Mouse (Mus musculus) neutrophil, adult 59 days (primary cell): ENCODE measurements around the gene Rpgrip1. TPM values are rescaled to one million over a fixed set of nuclear protein-coding genes. Genes with fewer than 3 reads are reported as not detected.

Experiments
- total RNA-seq, 2 experiments: library from RNA; stranded (reverse); gene quantifications; 1 replicate in 1 of 2; 2 replicates in 1 of 2; pipeline ENCODE4 v1.2.4; 2023

Rpgrip1 gene
- total RNA-seq = 1 to 10 TPM; 1.1 to 3.4 TPM

DNA sequence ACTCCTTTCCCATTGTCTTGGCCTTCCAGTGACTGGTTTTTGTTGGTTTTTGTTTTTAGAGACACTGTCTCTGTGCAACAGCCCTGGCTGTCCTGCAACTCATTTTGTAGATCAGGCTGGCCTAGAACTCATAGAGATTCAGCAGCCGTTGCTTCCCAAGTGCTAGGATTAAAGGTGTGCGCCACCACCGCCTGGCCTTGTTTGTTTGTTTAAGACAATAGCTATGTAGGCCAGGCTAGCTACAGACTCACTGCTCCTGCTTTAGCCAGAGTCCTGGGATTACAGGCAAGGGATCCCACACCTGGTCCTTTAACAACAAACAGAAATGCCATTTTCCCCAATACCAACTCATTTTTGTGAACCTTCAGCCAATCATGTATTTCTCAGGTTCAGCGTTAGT, at the start of gene Rpgrip1:
Rpgrip1 (plus strand) TSS at position 359 of the 400 bp plus-strand sequence.

DNA sequence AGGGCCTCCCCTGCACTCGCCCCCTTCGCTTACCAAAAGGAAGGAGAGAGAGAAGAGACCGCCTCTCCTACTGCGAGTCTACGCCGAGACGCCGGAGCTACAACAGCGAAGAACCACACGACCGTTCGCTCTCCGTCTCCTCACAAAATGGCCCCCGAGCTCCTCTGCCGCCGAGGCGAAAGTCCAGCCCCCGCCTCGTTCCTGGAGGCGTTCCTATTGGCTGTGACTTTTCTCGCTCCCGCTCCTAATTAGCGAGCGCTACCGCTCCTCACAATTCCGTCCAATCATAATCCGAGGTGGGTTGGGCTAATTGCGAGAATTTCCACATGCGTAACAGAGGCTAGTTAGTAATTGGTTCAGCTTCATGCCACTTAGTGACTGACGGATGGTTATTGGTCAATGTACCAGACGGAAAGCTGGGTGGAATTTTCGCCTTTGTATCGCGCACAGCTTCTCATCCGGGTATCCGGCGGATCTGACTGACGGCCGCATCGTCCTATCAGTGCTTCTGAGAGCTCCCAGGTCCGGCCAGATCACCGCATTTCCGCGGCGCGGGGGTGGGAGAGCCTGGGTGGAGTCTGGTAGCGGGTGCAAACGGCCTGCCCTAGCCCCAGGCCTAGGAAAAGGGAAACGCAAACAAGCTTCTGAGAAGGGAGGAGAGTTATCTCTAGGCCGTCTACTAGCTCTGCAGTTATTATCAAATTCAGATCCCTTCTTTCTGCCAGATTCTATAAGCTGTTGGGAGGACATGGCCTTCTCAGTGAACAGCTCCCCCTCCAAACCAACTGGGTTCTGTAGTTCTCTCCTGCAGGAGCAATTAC, 6.4 kb upstream of the Rpgrip1 start, which contains the start of gene Hnrnpc:
Hnrnpc (minus strand) TSS at position 173 of the 821 bp plus-strand sequence.

DNA sequence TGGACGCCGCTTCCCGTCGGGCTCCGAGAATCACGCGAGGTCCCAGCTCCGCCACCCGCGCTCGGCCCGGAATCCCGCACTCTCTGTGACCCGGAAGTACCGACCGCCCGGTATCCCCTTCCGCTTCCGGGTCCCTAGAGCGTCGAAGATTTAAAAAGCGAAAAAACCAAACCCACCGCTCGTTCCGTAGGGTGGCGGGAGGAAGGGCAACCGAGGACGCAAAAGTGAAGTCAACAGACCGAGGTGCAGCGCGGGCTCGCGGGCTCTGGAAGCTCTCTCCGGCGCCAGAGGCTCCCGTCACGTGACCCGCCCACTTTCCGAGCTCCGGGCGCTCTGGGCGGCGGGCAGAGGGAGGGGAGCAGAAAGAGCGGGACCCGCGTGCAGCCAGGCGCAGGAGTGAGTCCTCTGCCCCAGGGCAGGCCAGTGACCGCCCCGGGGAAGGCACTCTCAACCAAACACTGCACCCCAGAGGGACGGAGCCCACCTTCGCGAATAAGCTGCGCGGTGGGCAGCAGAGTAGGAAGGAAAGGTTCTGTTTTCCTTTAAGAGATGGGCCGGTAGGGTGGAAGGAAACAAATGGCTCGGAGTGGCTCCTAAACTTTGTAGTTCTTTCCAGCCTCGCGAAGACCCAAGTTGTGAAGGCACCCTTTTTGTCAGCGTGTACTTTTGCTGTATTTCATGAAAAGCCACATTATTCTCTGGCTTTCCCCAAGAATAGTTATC, 86.8 kb downstream of the Rpgrip1 start, which contains the start of gene Supt16:
Supt16 (minus strand) TSS at position 261 of the 723 bp plus-strand sequence.

Other genes starting within 250 kb of the Rpgrip1 start
- gene Mettl17, start 225.9 kb upstream of the Rpgrip1 start, total RNA-seq = 10 to 100 TPM; 16.2 to 17.2 TPM
- gene Slc39a2, start 217.8 kb upstream of the Rpgrip1 start, total RNA-seq = under 1 TPM in 1 of 2 experiments, not detected in 1; 0.15 TPM
- 1 to 10 TPM; 1.3 to 3.4 TPM for gene Ndrg2, start 196.5 kb upstream of the Rpgrip1 start, total RNA-seq
- gene Tppp2, start 192.3 kb upstream of the Rpgrip1 start, total RNA-seq = not detected
- gene Rnase13, start 187.9 kb upstream of the Rpgrip1 start, total RNA-seq = not detected
- gene Arhgef40, start 126.0 kb upstream of the Rpgrip1 start, total RNA-seq = 1 to 10 TPM; 5.1 to 8.1 TPM
- gene Tmem253, start 95.0 kb upstream of the Rpgrip1 start, total RNA-seq = not detected
- 10 to 100 TPM; 10.4 to 14.2 TPM for gene Zfp219, start 90.0 kb upstream of the Rpgrip1 start, total RNA-seq
- gene Olfr221, start 68.2 kb upstream of the Rpgrip1 start, total RNA-seq = not detected
- gene Hnrnpc, start 6.7 kb upstream of the Rpgrip1 start, total RNA-seq = 100 to 1,000 TPM; 228 to 249 TPM
- 10 to 100 TPM; 51.3 to 54.7 TPM for gene Supt16, start 86.7 kb downstream of the Rpgrip1 start, total RNA-seq
- gene Chd8, start 147.1 kb downstream of the Rpgrip1 start, total RNA-seq = 100 to 1,000 TPM; 105 to 113 TPM
- gene Tox4, start 168.4 kb downstream of the Rpgrip1 start, total RNA-seq = 100 to 1,000 TPM; 118 TPM
- 1 to 10 TPM; 3.5 to 4.2 TPM for gene Rab2b, start 168.8 kb downstream of the Rpgrip1 start, total RNA-seq
- gene Mettl3, start 194.4 kb downstream of the Rpgrip1 start, total RNA-seq = 10 to 100 TPM; 20.7 to 24.2 TPM
- gene Sall2, start 218.1 kb downstream of the Rpgrip1 start, total RNA-seq = under 1 TPM; 0.24 to 0.33 TPM
- gene Olfr1513, start 245.7 kb downstream of the Rpgrip1 start, total RNA-seq = not detected